Mouse (Mus musculus) thymus, adult 18-20 months (tissue): ENCODE data around the gene Ppp1r14c.
"Not testable (repeated sequence)": the region's sequence is repeated elsewhere in the genome, so short reads cannot be mapped to it uniquely, and the experiment has no call there.

ENCODE experiments used
- DNase-seq, 2 experiments: peaks; one replicate each; pipeline ENCODE4 v3.0.0; 2022; ENCODE audit warnings: mixed read lengths in 2 of 2

Ppp1r14c gene

DNA sequence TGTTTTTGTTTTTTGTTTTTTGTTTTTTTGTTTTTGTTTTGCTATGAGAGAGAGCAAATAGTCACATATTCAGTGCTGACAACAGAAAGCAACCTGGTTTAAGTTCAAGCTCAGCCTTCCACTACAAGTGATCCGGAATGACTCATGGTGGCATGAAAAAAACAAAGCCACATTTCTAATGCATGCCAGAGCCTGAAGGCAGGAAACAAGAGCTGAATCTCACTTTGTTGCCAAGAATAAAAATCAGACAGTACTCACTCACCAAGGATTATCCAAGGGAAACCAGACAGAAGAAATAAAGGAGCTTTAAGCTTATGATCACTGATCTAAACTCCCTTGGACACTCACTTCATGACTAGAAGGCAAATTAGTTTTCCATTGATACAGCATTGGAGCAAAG lies 110.8 kb downstream of the Ppp1r14c start:
- DNase-seq = no peak

GRCm38 (mm10) chr10:3479772-3480171 lies 113.9 kb downstream of the Ppp1r14c start:
- no peak for DNase-seq

GRCm38 (mm10) chr10:3490052-3490451 lies 124.2 kb downstream of the Ppp1r14c start:
- DNase-seq = no peak

- no peak for DNase-seq
Observed at GRCm38 (mm10) chr10:3496791-3497190, 130.9 kb downstream of the Ppp1r14c start.

- DNase-seq = not testable (repeated sequence)
Observed at GRCm38 (mm10) chr10:3500846-3501245, 135.0 kb downstream of the Ppp1r14c start.

DNA sequence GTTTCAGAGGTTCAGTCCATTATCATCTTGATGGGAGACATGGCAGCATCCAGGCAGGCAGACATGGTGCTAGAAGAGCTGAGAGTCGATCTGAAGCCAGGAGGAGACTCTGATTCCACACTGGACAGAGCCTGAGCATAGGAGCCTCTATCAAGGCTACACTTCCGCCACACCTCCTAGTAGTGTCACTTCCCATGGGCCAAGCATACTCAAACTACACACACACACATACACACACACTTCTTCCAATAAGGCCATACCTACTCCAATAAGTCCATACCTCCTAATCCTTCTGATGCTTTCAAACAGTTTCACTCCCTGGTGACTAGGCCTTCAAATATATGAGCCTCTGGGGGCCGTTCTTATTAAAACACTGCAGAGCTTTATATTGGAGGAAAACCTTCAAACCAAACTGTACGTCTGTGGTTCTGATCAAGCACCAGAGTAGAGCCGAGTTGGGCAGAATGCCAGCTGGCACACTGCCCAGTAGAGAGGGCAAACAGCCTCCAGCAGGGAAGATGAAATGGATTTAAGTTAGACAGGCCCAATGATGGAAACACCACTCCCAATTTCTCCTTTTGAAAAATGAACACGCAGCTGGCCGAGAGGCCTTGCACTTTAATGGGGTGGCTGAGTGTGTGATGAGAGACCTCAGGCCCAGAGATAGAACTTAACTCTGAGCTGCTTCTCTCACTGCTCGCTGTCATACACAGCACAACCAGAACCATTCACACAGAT lies 141.8 kb downstream of the Ppp1r14c start:
- no peak for DNase-seq

- no peak for DNase-seq
Observed at GRCm38 (mm10) chr10:3508222-3508588, 142.3 kb downstream of the Ppp1r14c start.

DNA sequence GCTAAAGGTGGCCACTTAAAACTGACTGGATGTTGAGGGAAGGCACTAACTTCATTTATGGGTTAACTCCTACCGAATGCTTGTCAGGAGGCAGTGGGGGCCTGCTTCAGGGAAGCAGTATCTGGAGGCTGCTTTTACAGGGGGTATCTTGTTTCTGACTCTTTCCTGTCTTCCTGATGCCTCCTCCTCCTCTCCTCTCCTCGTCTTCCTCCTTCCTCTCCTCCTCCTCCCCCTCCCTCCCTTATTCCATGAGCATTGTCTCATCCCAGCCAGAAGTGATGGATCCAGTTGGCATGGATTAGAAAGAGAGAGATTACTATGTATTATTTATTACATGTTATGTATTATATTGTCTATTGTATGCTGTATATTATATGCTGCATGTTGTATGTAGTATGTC lies 142.9 kb downstream of the Ppp1r14c start:
- DNase-seq = no peak

DNA sequence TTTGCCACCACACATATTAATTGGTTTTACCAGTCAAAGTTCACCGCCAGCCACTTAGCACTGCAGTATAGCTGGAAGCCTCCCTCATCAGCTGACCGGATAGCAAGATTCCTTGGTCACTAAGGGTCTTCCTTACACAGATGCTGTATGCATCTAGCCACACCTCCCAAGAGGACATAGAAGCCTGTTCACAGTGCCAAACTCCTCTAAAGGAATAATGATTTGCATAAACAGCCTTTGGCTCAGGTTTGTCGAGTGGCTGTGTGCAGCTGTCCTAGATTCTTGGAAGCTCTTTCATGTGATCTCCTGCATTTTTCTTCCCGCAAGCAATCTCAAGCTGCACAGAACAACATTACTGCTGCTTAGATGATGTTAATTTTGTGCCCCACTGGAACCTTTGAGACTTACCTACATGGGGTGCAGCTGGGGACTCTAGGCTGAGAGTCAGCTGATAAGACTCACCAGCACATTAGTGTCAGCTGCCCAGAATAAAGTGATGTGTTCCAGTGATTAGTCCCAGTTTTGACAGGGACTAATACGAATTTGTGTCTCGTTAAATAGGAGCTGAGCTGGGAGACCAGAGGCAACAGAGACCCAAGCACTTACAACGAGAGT lies 143.9 kb downstream of the Ppp1r14c start:
- DNase-seq = no peak

DNA sequence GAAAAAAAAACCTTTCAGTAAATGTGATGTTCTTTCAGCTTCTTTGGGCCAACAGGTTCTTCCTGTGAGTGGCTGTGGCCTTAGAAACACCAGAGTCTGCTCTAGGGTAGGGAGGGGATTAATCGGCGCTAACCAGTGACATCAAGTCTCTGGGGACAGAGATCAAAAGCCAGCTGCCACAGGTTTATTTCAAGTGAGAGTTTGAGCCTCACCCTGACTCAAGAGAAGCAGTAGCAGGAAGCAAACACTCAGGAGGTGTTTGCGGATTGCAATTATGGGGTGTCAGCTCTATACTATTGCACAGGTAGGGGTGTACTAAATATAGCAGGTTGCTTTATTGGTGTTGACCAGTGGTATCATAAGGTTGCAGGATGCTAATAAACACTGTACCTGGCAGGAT lies 144.6 kb downstream of the Ppp1r14c start:
- DNase-seq = peak in 1 of 2 experiments; percentile 37

- DNase-seq = peak in 1 of 2 experiments; percentile 48
Observed at GRCm38 (mm10) chr10:3511401-3511800, 145.5 kb downstream of the Ppp1r14c start.

- no peak for DNase-seq
Observed at GRCm38 (mm10) chr10:3512620-3513305, 146.9 kb downstream of the Ppp1r14c start.

- DNase-seq = no peak
Observed at GRCm38 (mm10) chr10:3513947-3514346, 148.1 kb downstream of the Ppp1r14c start.
